In genomic region chr12:81927163-81927562, GRCm38 (mm10) we compare ENCODE assay signal across 21 mouse cellular contexts.
DNase-seq lines count a peak whose midpoint lies in the region; ATAC-seq lines count a peak whose summit lies in the region.
"Had no signal": no experiment of that assay in that cellular context is flagged by ENCODE, and none has a peak within 500 bp of the region (broad histone marks: within the 10 kb centered on the region; RNA-seq: fewer than 3 reads in every experiment).

No protein-coding gene starts in this region.

- no peaks in the 10 kb centered on the region for H3K9me3 ChIP-seq in embryonic facial prominence, embryonic 13.5 days
- no peaks in the 10 kb centered on the region for H3K9me3 ChIP-seq in embryonic facial prominence, embryonic 10.5 days
- H3K9me3 ChIP-seq in lung, embryonic 16.5 days (ENCODE audit: control insufficient read depth, low read length), result no peaks in the 10 kb centered on the region
- no peaks in the 10 kb centered on the region for H3K9me3 ChIP-seq in intestine, embryonic 16.5 days (ENCODE audit: control insufficient read depth, low read length)
- no peaks in the 10 kb centered on the region for H3K9me3 ChIP-seq in stomach, embryonic 15.5 days
- H3K9me3 ChIP-seq in hindbrain, embryonic 10.5 days, result no peaks in the 10 kb centered on the region
- H3K9me3 ChIP-seq: embryonic facial prominence, embryonic 15.5 days; G1E; hindbrain, embryonic 15.5 days had no signal

- peak overlapping the region; percentile 21; the same call in 1 of the 2 replicates for H3K4me2 ChIP-seq in embryonic facial prominence, embryonic 13.5 days
- H3K4me2 ChIP-seq in lung, embryonic 16.5 days (ENCODE audit: low read depth, low read length), result no peak overlapping the region
- H3K4me2 ChIP-seq in intestine, embryonic 16.5 days (ENCODE audit: low read depth, low read length), result peak overlapping the region; percentile 19; the same call in 1 of the 2 replicates
- no peak overlapping the region for H3K4me2 ChIP-seq in stomach, embryonic 15.5 days
- H3K4me2 ChIP-seq: embryonic facial prominence, embryonic 15.5 days; heart, embryonic 11.5 days; hindbrain, embryonic 15.5 days had no signal

- whole genome bisulfite sequencing in embryonic facial prominence, embryonic 13.5 days, result 83% methylated on average over 5 of the region's 5 CpGs
- 88% methylated on average over 5 of the region's 5 CpGs for WGBS in embryonic facial prominence, embryonic 10.5 days
- WGBS in lung, embryonic 16.5 days, result 64% methylated on average over 5 of the region's 5 CpGs
- 65% methylated on average over 5 of the region's 5 CpGs for WGBS in intestine, embryonic 16.5 days
- WGBS in stomach, embryonic 15.5 days, result 68% methylated on average over 5 of the region's 5 CpGs
- 93% methylated on average over 5 of the region's 5 CpGs for WGBS in hindbrain, embryonic 10.5 days

- H3K27me3 ChIP-seq in embryonic facial prominence, embryonic 13.5 days, result no peaks in the 10 kb centered on the region
- no peaks in the 10 kb centered on the region for H3K27me3 ChIP-seq in embryonic facial prominence, embryonic 10.5 days (replicated peaks; ENCODE audit: low read depth, poor library complexity, severe bottlenecking)
- H3K27me3 ChIP-seq in lung, embryonic 16.5 days (ENCODE audit: control insufficient read depth, insufficient read depth, low read depth, low read length), result no peaks in the 10 kb centered on the region
- H3K27me3 ChIP-seq in intestine, embryonic 16.5 days (replicated peaks; ENCODE audit: control insufficient read depth, insufficient read depth, low read length), result no peaks in the 10 kb centered on the region
- H3K27me3 ChIP-seq in stomach, embryonic 15.5 days (replicated peaks), result no peaks in the 10 kb centered on the region
- no peaks in the 10 kb centered on the region for H3K27me3 ChIP-seq in hindbrain, embryonic 10.5 days (ENCODE audit: insufficient read depth, poor library complexity, severe bottlenecking)
- H3K27me3 ChIP-seq: embryonic facial prominence, embryonic 15.5 days; hindbrain, embryonic 15.5 days had no signal

- H3K4me3 ChIP-seq in embryonic facial prominence, embryonic 13.5 days, result no peak overlapping the region
- no peak overlapping the region for H3K4me3 ChIP-seq in embryonic facial prominence, embryonic 10.5 days
- H3K4me3 ChIP-seq in lung, embryonic 16.5 days (ENCODE audit: low read length), result no peak overlapping the region
- H3K4me3 ChIP-seq in intestine, embryonic 16.5 days (ENCODE audit: low read length), result no peak overlapping the region
- no peak overlapping the region for H3K4me3 ChIP-seq in stomach, embryonic 15.5 days (replicated peaks)
- no peak overlapping the region for H3K4me3 ChIP-seq in hindbrain, embryonic 10.5 days
- H3K4me3 ChIP-seq: embryonic facial prominence, embryonic 15.5 days; erythroblast, embryonic 14.5 days; heart, adult 2 months; hindbrain, embryonic 15.5 days had no signal

- no peak overlapping the region for H3K27ac ChIP-seq in embryonic facial prominence, embryonic 13.5 days
- no peak overlapping the region for H3K27ac ChIP-seq in embryonic facial prominence, embryonic 10.5 days (replicated peaks)
- H3K27ac ChIP-seq in lung, embryonic 16.5 days (ENCODE audit: low read length), result peak overlapping the region; percentile 45
- H3K27ac ChIP-seq in intestine, embryonic 16.5 days (ENCODE audit: low read length), result peak overlapping the region; percentile 82
- no peak overlapping the region; the same call in 1 of the 2 replicates for H3K27ac ChIP-seq in stomach, embryonic 15.5 days
- H3K27ac ChIP-seq in hindbrain, embryonic 10.5 days, result no peak overlapping the region
- H3K27ac ChIP-seq: embryonic facial prominence, embryonic 15.5 days; heart, adult 2 months; hindbrain, embryonic 15.5 days had no signal

- H3K36me3 ChIP-seq in embryonic facial prominence, embryonic 13.5 days, result peaks cover 4% of the 10 kb centered on the region; the same call in 1 of the 2 replicates
- H3K36me3 ChIP-seq in embryonic facial prominence, embryonic 10.5 days (replicated peaks), result no peaks in the 10 kb centered on the region
- H3K36me3 ChIP-seq in lung, embryonic 16.5 days (ENCODE audit: control insufficient read depth, insufficient read depth, low read length), result 0 out of 2 replicates have a peak, but pooled peaks cover 1% of the 10 kb centered on the region
- H3K36me3 ChIP-seq in intestine, embryonic 16.5 days (ENCODE audit: control insufficient read depth, insufficient read depth, low read length), result no peaks in the 10 kb centered on the region
- H3K36me3 ChIP-seq in stomach, embryonic 15.5 days, result no peaks in the 10 kb centered on the region
- H3K36me3 ChIP-seq in hindbrain, embryonic 10.5 days, result peaks cover 1% of the 10 kb centered on the region; the same call in 1 of the 2 replicates
- H3K36me3 ChIP-seq: G1E; hindbrain, embryonic 15.5 days had no signal

- peaks cover 29% of the 10 kb centered on the region for H3K4me1 ChIP-seq in embryonic facial prominence, embryonic 13.5 days
- peaks cover 11% of the 10 kb centered on the region for H3K4me1 ChIP-seq in embryonic facial prominence, embryonic 10.5 days
- peaks cover 14% of the 10 kb centered on the region for H3K4me1 ChIP-seq in lung, embryonic 16.5 days (replicated peaks; ENCODE audit: control insufficient read depth, insufficient read depth, low read length)
- H3K4me1 ChIP-seq in intestine, embryonic 16.5 days (ENCODE audit: control insufficient read depth, insufficient read depth, low read length), result peaks cover 24% of the 10 kb centered on the region
- H3K4me1 ChIP-seq in stomach, embryonic 15.5 days, result peaks cover 9% of the 10 kb centered on the region; the same call in 1 of the 2 replicates
- H3K4me1 ChIP-seq in hindbrain, embryonic 10.5 days (replicated peaks), result no peaks in the 10 kb centered on the region

- no peak overlapping the region for H3K9ac ChIP-seq in embryonic facial prominence, embryonic 13.5 days
- no peak overlapping the region for H3K9ac ChIP-seq in lung, embryonic 16.5 days (ENCODE audit: low read length)
- H3K9ac ChIP-seq in intestine, embryonic 16.5 days (ENCODE audit: low read depth, low read length), result no peak overlapping the region
- no peak overlapping the region for H3K9ac ChIP-seq in stomach, embryonic 15.5 days
- H3K9ac ChIP-seq: embryonic facial prominence, embryonic 15.5 days; hindbrain, embryonic 15.5 days had no signal

- no peak for ATAC-seq in embryonic facial prominence, embryonic 13.5 days (ENCODE audit: insufficient number of reproducible peaks, insufficient read depth, low FRiP score, low TSS enrichment, low read depth)
- ATAC-seq in lung, embryonic 16.5 days (ENCODE audit: low read depth), result no peak
- peak; percentile 71 for ATAC-seq in intestine, embryonic 16.5 days
- ATAC-seq in stomach, embryonic 15.5 days (ENCODE audit: insufficient read depth, low FRiP score, low read depth), result 0 out of 2 replicates have a peak, but pooled peaks have one; percentile 4
- ATAC-seq: CD4-positive, CD25-positive, alpha-beta regulatory T cell, adult 4 months; forebrain, embryonic 16.5 days had no signal

- DNase-seq in embryonic facial prominence, embryonic 10.5 days (ENCODE audit: low spot score), result no peak
- DNase-seq in lung, postnatal 4 days, result no peak
- DNase-seq in embryo, embryonic 10.5 days (ENCODE audit: low spot score), result no peak
- no peak for DNase-seq in hindbrain, embryonic 10.5 days (ENCODE audit: low spot score)
- DNase-seq: adrenal gland, adult 8-10 months; adrenal gland, postnatal 36 days; B cell, adult 2 months; cerebellum, adult 18-20 months; gastrocnemius, postnatal 10 days; heart, adult 2 months had no signal

Comparison
In these comparisons a context has a peak if more than half of its experiments do, and no peak if none do; other contexts are left out.
1. ATAC-seq: peak in intestine, embryonic 16.5 days (single experiment) and stomach, embryonic 15.5 days (single experiment); none in embryonic facial prominence, embryonic 13.5 days (single experiment) and lung, embryonic 16.5 days (single experiment).
2. H3K27ac ChIP-seq: peak in lung, embryonic 16.5 days (single experiment) and intestine, embryonic 16.5 days (single experiment); none in embryonic facial prominence, embryonic 13.5 days (single experiment), embryonic facial prominence, embryonic 10.5 days (single experiment), stomach, embryonic 15.5 days (single experiment) and hindbrain, embryonic 10.5 days (single experiment).
3. H3K4me2 ChIP-seq: peak in embryonic facial prominence, embryonic 13.5 days (single experiment) and intestine, embryonic 16.5 days (single experiment); none in lung, embryonic 16.5 days (single experiment) and stomach, embryonic 15.5 days (single experiment).